Mouse (Mus musculus) heart, embryonic 10.5 days (tissue): Measurements from ENCODE around the gene Klrb1b. TPM values are rescaled to one million over a fixed set of nuclear protein-coding genes. Genes with fewer than 3 reads are reported as not detected.

Source experiments
- DNase-seq: peaks from one replicate; pipeline ENCODE4 v3.0.0-alpha.2; 2017; ENCODE audit warnings: low spot score
- H3K27ac ChIP-seq: fragments of 300-500 bp; sonication (generic); 2 replicates; pipeline ENCODE4 v1.5.1; 2016; ENCODE audit warnings: mild to moderate bottlenecking
- H3K27me3 ChIP-seq: fragments of 300-500 bp; sonication (generic); 2 replicates; pipeline ENCODE4 v1.6.1; 2016; ENCODE audit warnings: mild to moderate bottlenecking; ENCODE audit not compliant: poor library complexity, insufficient read depth, severe bottlenecking
- H3K36me3 ChIP-seq: fragments of 300-500 bp; sonication (generic); 2 replicates; pipeline ENCODE4 v1.6.1; 2016; ENCODE audit warnings: mild to moderate bottlenecking, moderate library complexity
- H3K4me1 ChIP-seq: fragments of 300-500 bp; sonication (generic); 2 replicates; pipeline ENCODE4 v1.6.1; 2016; ENCODE audit warnings: mild to moderate bottlenecking
- H3K4me3 ChIP-seq: fragments of 300-500 bp; sonication (generic); 2 replicates; pipeline ENCODE4 v1.5.1; 2016; ENCODE audit warnings: mild to moderate bottlenecking, moderate library complexity
- H3K9me3 ChIP-seq: fragments of 300-500 bp; sonication (generic); 2 replicates; pipeline ENCODE4 v1.6.1; 2016; ENCODE audit warnings: mild to moderate bottlenecking, moderate library complexity
- WGBS: fragments of 180-500 bp; shearing (Covaris S2); methylation state at CpG from one replicate; pipeline ENCODE4 v1.1.7; 2016; 5-methylcytosine and 5-hydroxymethylcytosine counted together
- polyA plus RNA-seq: library from polyadenylated mRNA; unstranded; fragments of >200 nt; fragmentation: Nextera tagmentation; extraction: Ambion mirVana; gene quantifications from 2 replicates; pipeline ENCODE4 v1.2.1, GENCODE M21; 2016

Gene Klrb1b
- polyA plus RNA-seq, 1 experiment from 2014 or later = not detected

GRCm38 (mm10) chr6:128838342-128839265 lies 12.5 kb upstream of the Klrb1b start:
- Histone ChIP-seq H3K4me3 (peak overlapping the region; percentile 70), H3K27me3 (no peaks in the 10 kb centered on the region), H3K27ac (peak overlapping the region; percentile 93), H3K36me3 (no peaks in the 10 kb centered on the region), H3K4me1 (peaks cover 19% of the 10 kb centered on the region), H3K9me3 (no peaks in the 10 kb centered on the region)
- peak; percentile 93 for DNase-seq
- under 1% methylated on average over 49 of the region's 49 CpGs for WGBS

- Histone ChIP-seq H3K36me3 (no peaks in the 10 kb centered on the region), H3K4me3 (peak overlapping the region; percentile 70), H3K27ac (peak overlapping the region; percentile 89), H3K9me3 (no peaks in the 10 kb centered on the region), H3K27me3 (no peaks in the 10 kb centered on the region), H3K4me1 (peaks cover 19% of the 10 kb centered on the region)
- 3% methylated on average over 14 of the region's 14 CpGs for WGBS
- peak; percentile 78 for DNase-seq
Measured at GRCm38 (mm10) chr6:128837454-128838341, 11.6 kb upstream of the Klrb1b start.

- DNase-seq = no peak
- WGBS = 83% methylated on average over 6 of the region's 6 CpGs
- H3K27ac ChIP-seq = peak overlapping the region; percentile 89; the same call in 1 of the 2 replicates
Measured at GRCm38 (mm10) chr6:128836955-128837334, 10.8 kb upstream of the Klrb1b start.

GRCm38 (mm10) chr6:128836191-128836954 lies 10.2 kb upstream of the Klrb1b start:
- Histone ChIP-seq H3K9me3 (no peaks in the 10 kb centered on the region), H3K36me3 (no peaks in the 10 kb centered on the region), H3K4me3 (no peak overlapping the region), H3K27ac (no peak overlapping the region), H3K4me1 (peaks cover 10% of the 10 kb centered on the region; the same call in 1 of the 2 replicates), H3K27me3 (no peaks in the 10 kb centered on the region)
- DNase-seq = no peak
- 82% methylated on average over 8 of the region's 8 CpGs for WGBS

More at GRCm38 (mm10) chr6:128836955-128837334, 10.8 kb upstream of the Klrb1b start:
- Histone ChIP-seq H3K4me1 (peaks cover 15% of the 10 kb centered on the region), H3K36me3 (no peaks in the 10 kb centered on the region), H3K4me3 (peak overlapping the region; percentile 70), H3K27me3 (no peaks in the 10 kb centered on the region), H3K9me3 (no peaks in the 10 kb centered on the region)

GRCm38 (mm10) chr6:128835571-128835970 lies 9.4 kb upstream of the Klrb1b start:
- H3K27me3 ChIP-seq = no peaks in the 10 kb centered on the region
- DNase-seq = no peak
- no peak overlapping the region for H3K27ac ChIP-seq
- H3K4me1 ChIP-seq = peaks cover 10% of the 10 kb centered on the region; the same call in 1 of the 2 replicates
- WGBS = 76% methylated on average over 4 of the region's 4 CpGs
- H3K9me3 ChIP-seq = no peaks in the 10 kb centered on the region
- H3K4me3 ChIP-seq = no peak overlapping the region
- H3K36me3 ChIP-seq = no peaks in the 10 kb centered on the region

GRCm38 (mm10) chr6:128833046-128833445 lies 6.9 kb upstream of the Klrb1b start:
- no peaks in the 10 kb centered on the region for H3K36me3 ChIP-seq
- no peaks in the 10 kb centered on the region for H3K27me3 ChIP-seq
- no peaks in the 10 kb centered on the region for H3K9me3 ChIP-seq
- H3K4me3 ChIP-seq = no peak overlapping the region
- WGBS = 80% methylated on average over 10 of the region's 10 CpGs
- no peak for DNase-seq
- H3K4me1 ChIP-seq = peaks cover 7% of the 10 kb centered on the region; the same call in 1 of the 2 replicates
- H3K27ac ChIP-seq = no peak overlapping the region

GRCm38 (mm10) chr6:128829837-128830236 lies 3.7 kb upstream of the Klrb1b start:
- H3K27ac ChIP-seq = no peak overlapping the region
- H3K9me3 ChIP-seq = no peaks in the 10 kb centered on the region
- no peaks in the 10 kb centered on the region for H3K4me1 ChIP-seq
- no peaks in the 10 kb centered on the region for H3K36me3 ChIP-seq
- 56% methylated on average over 4 of the region's 4 CpGs for WGBS
- DNase-seq = no peak
- no peaks in the 10 kb centered on the region for H3K27me3 ChIP-seq
- H3K4me3 ChIP-seq = no peak overlapping the region

GRCm38 (mm10) chr6:128826781-128827180 lies 650 bp upstream of the Klrb1b start:
- no peaks in the 10 kb centered on the region for H3K9me3 ChIP-seq
- 78% methylated on average over 3 of the region's 3 CpGs for WGBS
- no peaks in the 10 kb centered on the region for H3K27me3 ChIP-seq
- no peak overlapping the region for H3K4me3 ChIP-seq
- DNase-seq = no peak
- H3K27ac ChIP-seq = no peak overlapping the region
- no peaks in the 10 kb centered on the region for H3K4me1 ChIP-seq
- H3K36me3 ChIP-seq = no peaks in the 10 kb centered on the region

GRCm38 (mm10) chr6:128818083-128818802 lies 7.9 kb downstream of the Klrb1b start:
- no peak for DNase-seq
- no peaks in the 10 kb centered on the region for H3K27me3 ChIP-seq
- H3K27ac ChIP-seq = no peak overlapping the region
- H3K4me3 ChIP-seq = no peak overlapping the region
- H3K4me1 ChIP-seq = no peaks in the 10 kb centered on the region
- H3K9me3 ChIP-seq = no peaks in the 10 kb centered on the region
- WGBS = 83% methylated on average over 4 of the region's 4 CpGs
- H3K36me3 ChIP-seq = no peaks in the 10 kb centered on the region

GRCm38 (mm10) chr6:128808532-128808931 lies 17.6 kb downstream of the Klrb1b start:
- H3K27me3 ChIP-seq = no peaks in the 10 kb centered on the region
- no peak for DNase-seq
- peaks cover 3% of the 10 kb centered on the region; the same call in 1 of the 2 replicates for H3K9me3 ChIP-seq
- H3K4me3 ChIP-seq = no peak overlapping the region
- H3K4me1 ChIP-seq = no peaks in the 10 kb centered on the region
- no peak overlapping the region for H3K27ac ChIP-seq
- 84% methylated on average over 5 of the region's 5 CpGs for whole genome bisulfite sequencing
- no peaks in the 10 kb centered on the region for H3K36me3 ChIP-seq

- no peak overlapping the region for H3K27ac ChIP-seq
- H3K27me3 ChIP-seq = no peaks in the 10 kb centered on the region
- no peak overlapping the region for H3K4me3 ChIP-seq
- no peaks in the 10 kb centered on the region for H3K36me3 ChIP-seq
- 65% methylated on average over 3 of the region's 3 CpGs for WGBS
- no peak for DNase-seq
- H3K9me3 ChIP-seq = peaks cover 3% of the 10 kb centered on the region; the same call in 1 of the 2 replicates
- H3K4me1 ChIP-seq = no peaks in the 10 kb centered on the region
Measured at GRCm38 (mm10) chr6:128807021-128807420, 19.1 kb downstream of the Klrb1b start.
